Mouse (Mus musculus) mouse trophoblast stem cell (cell line): ENCODE measurements at regions not wholly inside any gene's neighbourhood (a gene's known extent, or its start where the extent isn't known, plus 50 kb on each side); places are given as distances from the start of the nearest gene placed in this dataset.

Experiments used
- in situ Hi-C, 2 experiments: fragments of 300-500 bp; cut with MseI, MboI; formaldehyde crosslinking; loops; 2 replicates in 1 of 2; 3 replicates in 1 of 2; pipeline ENCODE4 v1.15.1; 2025

DNA sequence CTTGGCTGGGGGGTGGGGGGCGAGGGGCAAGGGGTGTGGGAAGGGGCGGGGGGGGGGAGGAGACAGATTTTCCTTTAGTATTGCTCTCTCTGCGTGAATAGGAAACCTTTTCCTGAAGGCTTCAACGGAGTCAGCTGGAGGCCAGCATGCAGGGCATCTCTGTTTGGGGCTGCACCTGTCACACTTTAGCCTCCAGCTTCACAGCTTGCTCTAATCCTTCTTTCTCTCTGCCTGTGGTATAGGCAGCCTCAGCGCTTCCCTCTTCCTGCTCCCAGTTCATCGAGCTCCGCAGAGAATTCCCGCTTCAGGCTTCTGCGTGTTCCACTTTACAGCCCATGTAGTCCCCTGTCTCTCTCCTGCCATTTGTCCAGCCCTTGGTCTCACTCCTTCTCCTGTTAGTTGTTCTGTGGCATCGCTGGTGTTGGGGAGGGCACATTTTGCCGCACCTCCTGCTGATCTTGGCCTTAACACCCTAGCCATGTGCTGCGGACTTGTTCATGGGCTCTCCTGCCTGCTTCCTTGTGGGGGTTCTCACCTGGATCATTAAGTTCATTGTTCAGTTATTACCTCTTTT, 51.7 kb upstream of the Jph4 start:
- in situ Hi-C loops: loop anchor here in 1 of 2 experiments (25.0 kb wide), 1 partner anchor 269 kb away; no protein-coding TSS in a partner anchor

DNA sequence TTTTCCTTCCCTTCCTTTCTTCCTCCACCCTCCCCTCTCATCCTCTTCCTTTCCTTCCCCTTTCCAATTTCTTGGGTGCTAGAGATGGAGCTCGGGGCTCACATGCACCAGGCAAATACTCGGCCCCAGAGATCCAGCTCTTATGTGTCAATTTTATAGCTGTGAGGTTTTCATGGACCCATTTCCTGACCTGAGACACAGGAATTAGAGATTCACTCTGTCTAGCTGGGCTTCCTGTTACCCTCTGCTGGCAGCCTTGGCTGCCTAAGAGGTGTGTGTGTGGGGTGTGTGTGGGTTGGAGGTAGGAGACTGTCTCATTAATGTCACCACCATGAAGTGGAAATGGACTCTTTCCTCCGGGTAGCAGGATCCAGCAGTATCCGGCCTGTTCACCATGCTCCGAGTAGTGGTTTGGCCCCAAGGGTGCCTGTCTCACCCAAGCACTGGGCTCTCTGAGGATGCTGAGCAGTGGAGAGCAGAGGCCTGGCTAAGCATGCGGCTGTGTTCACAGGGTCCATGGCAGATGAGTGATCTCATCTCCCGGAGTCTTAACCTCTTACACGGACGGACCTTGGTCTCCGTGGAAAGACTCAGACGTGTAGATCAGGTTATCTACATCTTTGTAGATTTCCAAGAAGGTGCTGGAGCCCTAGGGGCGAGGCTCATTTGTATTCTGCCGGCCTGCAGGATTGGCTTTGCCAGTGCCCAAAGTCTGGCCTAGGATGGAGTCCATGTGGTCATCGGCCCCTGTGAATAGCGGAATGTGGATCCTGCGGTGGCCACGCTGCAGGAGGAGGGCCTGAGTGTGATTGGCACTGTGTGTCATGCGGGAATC, 52.5 kb upstream of the Jph4 start:
- in situ Hi-C loops: loop anchor here in 1 of 2 experiments (25.0 kb wide), 1 partner anchor 268 kb away; no protein-coding TSS in a partner anchor

DNA sequence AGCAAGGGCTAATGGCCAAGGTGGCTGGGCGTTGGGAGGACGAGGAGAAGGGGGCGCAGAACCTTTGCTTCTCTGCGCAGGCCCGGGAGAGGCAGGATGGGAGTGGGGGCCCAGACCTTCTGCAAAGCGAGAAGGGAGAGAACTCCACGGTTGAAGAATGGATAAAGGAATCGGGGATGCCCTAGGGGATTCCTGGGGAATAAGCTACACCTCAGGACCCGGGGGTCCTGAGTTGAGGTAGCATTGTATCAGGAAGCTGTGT, 52.0 kb upstream of the Dhrs2 start:
- in situ Hi-C loops: loop anchor here in 1 of 2 experiments (25.0 kb wide), 1 partner anchor 268 kb away; no protein-coding TSS in a partner anchor

- in situ Hi-C loops: loop anchor here in 1 of 2 experiments (25.0 kb wide), 1 partner anchor 266 kb away; no protein-coding TSS in a partner anchor
These were observed 50.3 kb upstream of the Dhrs2 start for GRCm38 (mm10) chr14:55171311-55172049.
